Mouse (Mus musculus) Patski (cell line): ENCODE results near the gene Tcea3. TPM values are rescaled to one million over a fixed set of nuclear protein-coding genes. Genes with fewer than 3 reads are reported as not detected.

ENCODE experiments used
- ATAC-seq: fragments of 100-300 bp; one replicate; pipeline ENCODE4 v1.8.0; 2021
- CTCF ChIA-PET: fragments of 350-600 bp; sonication (Branson Sonifier 250); formaldehyde crosslinking; loops from one replicate; lab custom pipeline; 2022; ENCODE audit warnings: inconsistent platforms; lab: Charles Lee
- POLR2A ChIA-PET: fragments of 350-600 bp; sonication (Branson Sonifier 250); formaldehyde crosslinking; loops from one replicate; lab custom pipeline; 2022; ENCODE audit warnings: antibody characterized with exemption, inconsistent platforms; lab: Charles Lee
- DNase-seq: peaks from one replicate; pipeline ENCODE4 v3.0.0-alpha.2; 2011; ENCODE audit warnings: low read depth, low spot score
- H3K27me3 ChIP-seq: fragments of 371-371 bp; one replicate; pipeline ENCODE4 v1.5.1; 2021
- CTCF ChIP-seq: fragments of 100-300 bp; IDR thresholded peaks from one replicate; pipeline ENCODE4 v1.5.1; 2021
- in situ Hi-C: fragments of 300-500 bp; cut with MboI; formaldehyde crosslinking; loops from 3 replicates; pipeline ENCODE4 v1.11.1; 2018; ENCODE audit warnings: low pct_unique_long_range_greater_than_20kb, mixed read lengths
- polyA plus RNA-seq: library from polyadenylated mRNA; unstranded; gene quantifications from one replicate; pipeline ENCODE4 v1.2.3, GENCODE M21; 2021

Tcea3 gene
- polyA plus RNA-seq, 1 experiment from 2014 or later = 0.15 TPM

GRCm38 (mm10) chr4:136238669-136239068 is 8.9 kb upstream of the Tcea3 start:
- no peak for DNase-seq
- CTCF ChIA-PET = interaction anchor here (2.0 kb wide), 1 partner anchor 36 kb away, joined by 7 read pairs; no protein-coding TSS in a partner anchor
- POLR2A ChIA-PET = interaction anchor here (0.6 kb wide), 1 partner anchor 34 kb away, joined by 3 read pairs; no protein-coding TSS in a partner anchor
- ATAC-seq = no peak
- TF ChIP-seq CTCF = no peak
- in situ Hi-C loops = no loop called here
- no peaks in the 10 kb centered on the region for H3K27me3 ChIP-seq

- no peaks in the 10 kb centered on the region for H3K27me3 ChIP-seq
- TF ChIP-seq CTCF = no peak
- CTCF ChIA-PET = interaction anchor here (1.1 to 2.0 kb wide), 5 partner anchors 22 to 38 kb away, joined by 4 to 7 read pairs (median 4); no protein-coding TSS in a partner anchor
- POLR2A ChIA-PET = interaction anchor here (0.6 kb wide), 1 partner anchor 34 kb away, joined by 3 read pairs; no protein-coding TSS in a partner anchor
- DNase-seq (no peak), ATAC-seq (no peak)
- in situ Hi-C loops = no loop called here
Measured at GRCm38 (mm10) chr4:136239111-136239510, 8.4 kb upstream of the Tcea3 start.

GRCm38 (mm10) chr4:136239622-136240021 is 7.9 kb upstream of the Tcea3 start:
- CTCF ChIA-PET = interaction anchor here (1.1 to 2.0 kb wide), 5 partner anchors 21 to 39 kb away, joined by 4 to 7 read pairs (median 4); no protein-coding TSS in a partner anchor
- in situ Hi-C loops = loop anchor here (5.0 to 10.0 kb wide), 2 partner anchors 37 to 75 kb away; no protein-coding TSS in a partner anchor
- POLR2A ChIA-PET = no interaction called here
- TF ChIP-seq CTCF = no peak
- no peaks in the 10 kb centered on the region for H3K27me3 ChIP-seq
- no peak for DNase-seq
- ATAC-seq = peak; percentile 39

GRCm38 (mm10) chr4:136240123-136240522 is 7.4 kb upstream of the Tcea3 start:
- no peak for DNase-seq
- in situ Hi-C loops = loop anchor here (5.0 to 10.0 kb wide), 2 partner anchors 38 to 75 kb away; no protein-coding TSS in a partner anchor
- CTCF ChIA-PET = interaction anchor here (1.1 to 2.0 kb wide), 5 partner anchors 21 to 39 kb away, joined by 4 to 7 read pairs (median 4); no protein-coding TSS in a partner anchor
- H3K27me3 ChIP-seq = no peaks in the 10 kb centered on the region
- ATAC-seq = no peak
- TF ChIP-seq CTCF = no peak
- POLR2A ChIA-PET = no interaction called here

- DNase-seq = no peak
- TF ChIP-seq CTCF = no peak
- no peaks in the 10 kb centered on the region for H3K27me3 ChIP-seq
- ChIA-PET POLR2A (no interaction called here), CTCF (interaction anchor here (1.3 kb wide), 1 partner anchor 34 kb away, joined by 3 read pairs; the partner anchor contains the start of gene Asap3)
- ATAC-seq = no peak
- in situ Hi-C loops = loop anchor here (5.0 to 10.0 kb wide), 2 partner anchors 39 to 76 kb away; no protein-coding TSS in a partner anchor
Measured at GRCm38 (mm10) chr4:136240955-136241354, 6.6 kb upstream of the Tcea3 start.

- in situ Hi-C loops = loop anchor here (5.0 to 10.0 kb wide), 2 partner anchors 40 to 77 kb away; no protein-coding TSS in a partner anchor
- ATAC-seq (no peak), DNase-seq (no peak)
- TF ChIP-seq CTCF = no peak
- CTCF ChIA-PET = interaction anchor here (0.9 to 1.3 kb wide), 2 partner anchors 36 to 42 kb away, joined by 3 read pairs; partner anchors contain the start of gene Asap3
- POLR2A ChIA-PET = interaction anchor here (0.6 kb wide), 1 partner anchor 23 kb away, joined by 3 read pairs; no protein-coding TSS in a partner anchor
- no peaks in the 10 kb centered on the region for H3K27me3 ChIP-seq
Measured at GRCm38 (mm10) chr4:136242065-136242703, 5.3 kb upstream of the Tcea3 start.

GRCm38 (mm10) chr4:136242728-136243127 is 4.8 kb upstream of the Tcea3 start:
- ChIA-PET POLR2A (interaction anchor here (0.6 kb wide), 1 partner anchor 23 kb away, joined by 3 read pairs; no protein-coding TSS in a partner anchor), CTCF (interaction anchor here (1.0 kb wide), 1 partner anchor 82 kb away, joined by 3 read pairs; no protein-coding TSS in a partner anchor)
- TF ChIP-seq CTCF = no peak
- in situ Hi-C loops = loop anchor here (5.0 to 10.0 kb wide), 2 partner anchors 40 to 78 kb away; no protein-coding TSS in a partner anchor
- H3K27me3 ChIP-seq = no peaks in the 10 kb centered on the region
- ATAC-seq (no peak), DNase-seq (no peak)

- ChIA-PET POLR2A (no interaction called here), CTCF (no interaction called here)
- in situ Hi-C loops = loop anchor here (5.0 to 10.0 kb wide), 2 partner anchors 42 to 79 kb away; no protein-coding TSS in a partner anchor
- no peaks in the 10 kb centered on the region for H3K27me3 ChIP-seq
- no peak for DNase-seq
- ATAC-seq = no peak
- TF ChIP-seq CTCF = no peak
Measured at GRCm38 (mm10) chr4:136244208-136244607, 3.3 kb upstream of the Tcea3 start.

- in situ Hi-C loops = loop anchor here (10.0 kb wide), 1 partner anchor 81 kb away; no protein-coding TSS in a partner anchor
- ChIA-PET POLR2A (no interaction called here), CTCF (no interaction called here)
- no peaks in the 10 kb centered on the region for H3K27me3 ChIP-seq
- no peak for TF ChIP-seq CTCF
- no peak for DNase-seq
- ATAC-seq = no peak
Measured at GRCm38 (mm10) chr4:136245681-136246080, 1.8 kb upstream of the Tcea3 start.

GRCm38 (mm10) chr4:136246568-136246969 is 960 bp upstream of the Tcea3 start:
- no peak for TF ChIP-seq CTCF
- POLR2A ChIA-PET = no interaction called here
- CTCF ChIA-PET = no interaction called here
- ATAC-seq (no peak), DNase-seq (no peak)
- in situ Hi-C loops = loop anchor here (10.0 kb wide), 1 partner anchor 82 kb away; no protein-coding TSS in a partner anchor
- H3K27me3 ChIP-seq = no peaks in the 10 kb centered on the region
